Mouse (Mus musculus) hindbrain, embryonic 10.5 days (tissue): ENCODE data around the gene Tmem151b. TPM values are rescaled to one million over a fixed set of nuclear protein-coding genes. Genes with fewer than 3 reads are reported as not detected.

Experiments
- DNase-seq: peaks from one replicate; pipeline ENCODE4 v3.0.0-alpha.2; 2017; ENCODE audit warnings: low spot score
- H3K27ac ChIP-seq: fragments of 300-500 bp; sonication (generic); 2 replicates; pipeline ENCODE4 v1.5.1; 2016; ENCODE audit warnings: mild to moderate bottlenecking, moderate library complexity
- H3K27me3 ChIP-seq: fragments of 300-500 bp; sonication (generic); 2 replicates; pipeline ENCODE4 v1.6.1; 2016; ENCODE audit warnings: mild to moderate bottlenecking; ENCODE audit not compliant: poor library complexity, insufficient read depth, severe bottlenecking
- H3K36me3 ChIP-seq: fragments of 300-500 bp; sonication (generic); 2 replicates; pipeline ENCODE4 v1.6.1; 2016; ENCODE audit warnings: mild to moderate bottlenecking, moderate library complexity
- H3K4me1 ChIP-seq: fragments of 300-500 bp; sonication (generic); replicated peaks from 2 replicates; pipeline ENCODE4 v1.6.1; 2016; ENCODE audit warnings: mild to moderate bottlenecking
- H3K4me3 ChIP-seq: fragments of 300-500 bp; sonication (generic); 2 replicates; pipeline ENCODE4 v1.5.1; 2016; ENCODE audit warnings: mild to moderate bottlenecking, moderate library complexity
- H3K9me3 ChIP-seq: fragments of 300-500 bp; sonication (generic); 2 replicates; pipeline ENCODE4 v1.6.1; 2016; ENCODE audit warnings: mild to moderate bottlenecking, moderate library complexity
- WGBS: fragments of 180-500 bp; shearing (Covaris S2); methylation state at CpG from one replicate; pipeline ENCODE4 v1.1.7; 2016; 5-methylcytosine and 5-hydroxymethylcytosine counted together
- polyA plus RNA-seq: library from polyadenylated mRNA; unstranded; fragments of >200 nt; fragmentation: Nextera tagmentation; extraction: Ambion mirVana; gene quantifications from 2 replicates; pipeline ENCODE4 v1.2.1, GENCODE M21; 2016

Tmem151b gene
- polyA plus RNA-seq, 1 experiment from 2014 or later: 10.6 TPM

GRCm38 (mm10) chr17:45545278-45545961 is 4.1 kb downstream of the Tmem151b start:
- DNase-seq: peak; percentile 42
- no peaks in the 10 kb centered on the region for H3K9me3 ChIP-seq
- H3K4me3 ChIP-seq: peak overlapping the region; percentile 44
- H3K4me1 ChIP-seq: peaks cover 63% of the 10 kb centered on the region
- H3K27me3 ChIP-seq: peaks cover 88% of the 10 kb centered on the region
- peak overlapping the region; percentile 50; the same call in 1 of the 2 replicates for H3K27ac ChIP-seq
- 4% methylated on average over 74 of the region's 74 CpGs for WGBS
- peaks cover 20% of the 10 kb centered on the region for H3K36me3 ChIP-seq

- DNase-seq: peak; percentile 49
- peaks cover 91% of the 10 kb centered on the region for H3K27me3 ChIP-seq
- peak overlapping the region; percentile 50; the same call in 1 of the 2 replicates for H3K27ac ChIP-seq
- no peaks in the 10 kb centered on the region for H3K9me3 ChIP-seq
- 2% methylated on average over 46 of the region's 46 CpGs for WGBS
- H3K4me1 ChIP-seq: peaks cover 58% of the 10 kb centered on the region
- H3K36me3 ChIP-seq: peaks cover 20% of the 10 kb centered on the region
- peak overlapping the region; percentile 44 for H3K4me3 ChIP-seq
Measured at GRCm38 (mm10) chr17:45544873-45545277, 4.6 kb downstream of the Tmem151b start.

GRCm38 (mm10) chr17:45544001-45544872 is 5.2 kb downstream of the Tmem151b start:
- DNase-seq: peak; percentile 28
- Histone ChIP-seq H3K4me1 (peaks cover 52% of the 10 kb centered on the region), H3K27me3 (peaks cover 97% of the 10 kb centered on the region), H3K4me3 (peak overlapping the region; percentile 44), H3K36me3 (peaks cover 20% of the 10 kb centered on the region), H3K9me3 (no peaks in the 10 kb centered on the region), H3K27ac (peak overlapping the region; percentile 50; the same call in 1 of the 2 replicates)
- WGBS: 3% methylated on average over 24 of the region's 24 CpGs

- DNase-seq: no peak
- H3K27ac ChIP-seq: no peak overlapping the region
- peaks cover 20% of the 10 kb centered on the region for H3K36me3 ChIP-seq
- 46% methylated on average over 1 of the region's 1 CpGs for WGBS
- no peak overlapping the region for H3K4me3 ChIP-seq
- peaks cover 99% of the 10 kb centered on the region for H3K27me3 ChIP-seq
- peaks cover 41% of the 10 kb centered on the region for H3K4me1 ChIP-seq
- no peaks in the 10 kb centered on the region for H3K9me3 ChIP-seq
Measured at GRCm38 (mm10) chr17:45543115-45543514, 6.4 kb downstream of the Tmem151b start.

GRCm38 (mm10) chr17:45542705-45543104 is 6.8 kb downstream of the Tmem151b start:
- Histone ChIP-seq H3K36me3 (peaks cover 20% of the 10 kb centered on the region), H3K27ac (no peak overlapping the region), H3K27me3 (peaks cover 99% of the 10 kb centered on the region), H3K4me3 (no peak overlapping the region), H3K4me1 (peaks cover 37% of the 10 kb centered on the region), H3K9me3 (no peaks in the 10 kb centered on the region)
- DNase-seq: no peak
- WGBS: 76% methylated on average over 2 of the region's 2 CpGs

- no peak for DNase-seq
- WGBS: 43% methylated on average over 6 of the region's 6 CpGs
- H3K27me3 ChIP-seq: peaks cover 97% of the 10 kb centered on the region
Measured at GRCm38 (mm10) chr17:45542129-45542528, 7.3 kb downstream of the Tmem151b start.

GRCm38 (mm10) chr17:45539664-45540063 is 9.8 kb downstream of the Tmem151b start:
- H3K4me1 ChIP-seq: peaks cover 15% of the 10 kb centered on the region
- 81% methylated on average over 21 of the region's 21 CpGs for WGBS
- no peak overlapping the region for H3K4me3 ChIP-seq
- peaks cover 97% of the 10 kb centered on the region for H3K27me3 ChIP-seq
- H3K9me3 ChIP-seq: no peaks in the 10 kb centered on the region
- DNase-seq: no peak
- H3K27ac ChIP-seq: no peak overlapping the region
- peaks cover 2% of the 10 kb centered on the region for H3K36me3 ChIP-seq

More at GRCm38 (mm10) chr17:45542129-45542528, 7.3 kb downstream of the Tmem151b start:
- no peak overlapping the region for H3K4me3 ChIP-seq
- no peaks in the 10 kb centered on the region for H3K9me3 ChIP-seq
- H3K27ac ChIP-seq: no peak overlapping the region
- H3K4me1 ChIP-seq: peaks cover 33% of the 10 kb centered on the region
- peaks cover 20% of the 10 kb centered on the region for H3K36me3 ChIP-seq

- Histone ChIP-seq H3K27ac (no peak overlapping the region), H3K4me3 (no peak overlapping the region), H3K9me3 (no peaks in the 10 kb centered on the region), H3K4me1 (peaks cover 2% of the 10 kb centered on the region; the same call in 1 of the 2 replicates), H3K27me3 (peaks cover 94% of the 10 kb centered on the region), H3K36me3 (no peaks in the 10 kb centered on the region)
- DNase-seq: no peak
- WGBS: 71% methylated on average over 4 of the region's 4 CpGs
Measured at GRCm38 (mm10) chr17:45538394-45538793, 11.1 kb downstream of the Tmem151b start.

GRCm38 (mm10) chr17:45536264-45536663 is 13.2 kb downstream of the Tmem151b start:
- H3K9me3 ChIP-seq: no peaks in the 10 kb centered on the region
- H3K4me3 ChIP-seq: no peak overlapping the region
- no peak overlapping the region for H3K27ac ChIP-seq
- no peaks in the 10 kb centered on the region for H3K4me1 ChIP-seq
- H3K36me3 ChIP-seq: no peaks in the 10 kb centered on the region
- WGBS: 20% methylated on average over 5 of the region's 5 CpGs
- peaks cover 89% of the 10 kb centered on the region for H3K27me3 ChIP-seq
- peak; percentile 37 for DNase-seq

- H3K4me3 ChIP-seq: no peak overlapping the region
- H3K9me3 ChIP-seq: no peaks in the 10 kb centered on the region
- 57% methylated on average over 15 of the region's 15 CpGs for WGBS
- 0 out of 2 replicates have a peak, but pooled peaks cover 2% of the 10 kb centered on the region for H3K4me1 ChIP-seq
- H3K27ac ChIP-seq: no peak overlapping the region
- no peak for DNase-seq
- H3K27me3 ChIP-seq: peaks cover 76% of the 10 kb centered on the region
- no peaks in the 10 kb centered on the region for H3K36me3 ChIP-seq
Measured at GRCm38 (mm10) chr17:45532896-45533295, 16.6 kb downstream of the Tmem151b start.

- no peak for DNase-seq
- H3K4me3 ChIP-seq: no peak overlapping the region
- peaks cover 74% of the 10 kb centered on the region for H3K27me3 ChIP-seq
- no peak overlapping the region for H3K27ac ChIP-seq
- H3K9me3 ChIP-seq: no peaks in the 10 kb centered on the region
- no peaks in the 10 kb centered on the region for H3K36me3 ChIP-seq
- H3K4me1 ChIP-seq: peaks cover 12% of the 10 kb centered on the region; the same call in 1 of the 2 replicates
- WGBS: 60% methylated on average over 13 of the region's 13 CpGs
Measured at GRCm38 (mm10) chr17:45530346-45530782, 19.1 kb downstream of the Tmem151b start.

- Histone ChIP-seq H3K4me3 (no peak overlapping the region), H3K9me3 (no peaks in the 10 kb centered on the region), H3K27ac (no peak overlapping the region), H3K4me1 (peaks cover 27% of the 10 kb centered on the region), H3K36me3 (no peaks in the 10 kb centered on the region), H3K27me3 (peaks cover 68% of the 10 kb centered on the region)
- WGBS: 19% methylated on average over 5 of the region's 5 CpGs
- DNase-seq: no peak
Measured at GRCm38 (mm10) chr17:45526571-45526970, 22.9 kb downstream of the Tmem151b start.

- Histone ChIP-seq H3K4me3 (no peak overlapping the region), H3K27me3 (peaks cover 59% of the 10 kb centered on the region), H3K9me3 (no peaks in the 10 kb centered on the region), H3K4me1 (peaks cover 24% of the 10 kb centered on the region), H3K36me3 (peaks cover 12% of the 10 kb centered on the region), H3K27ac (no peak overlapping the region)
- 81% methylated on average over 4 of the region's 4 CpGs for WGBS
- no peak for DNase-seq
Measured at GRCm38 (mm10) chr17:45524961-45525360, 24.5 kb downstream of the Tmem151b start.
